Mouse (Mus musculus) midbrain, embryonic 12.5 days (tissue): ENCODE measurements at regions not wholly inside any gene's neighbourhood (a gene's known extent, or its start where the extent isn't known, plus 50 kb on each side); places are given as distances from the start of the nearest gene placed in this dataset.

Experiments used
- ATAC-seq: fragments of 200-750 bp; cut with Nextera tagmentation; 2 replicates; pipeline ENCODE4 v1.8.0; 2017; ENCODE audit warnings: low read depth, moderate TSS enrichment, moderate library complexity; ENCODE audit not compliant: low FRiP score
- H3K27ac ChIP-seq: fragments of 300-500 bp; sonication (generic); replicated peaks from 2 replicates; pipeline ENCODE4 v1.5.1; 2016; ENCODE audit warnings: mild to moderate bottlenecking
- H3K27me3 ChIP-seq: fragments of 300-500 bp; sonication (generic); 2 replicates; pipeline ENCODE4 v1.6.1; 2016; ENCODE audit warnings: mild to moderate bottlenecking
- H3K36me3 ChIP-seq: fragments of 300-500 bp; sonication (generic); 2 replicates; pipeline ENCODE4 v1.6.1; 2016
- H3K4me1 ChIP-seq: fragments of 300-500 bp; sonication (generic); 2 replicates; pipeline ENCODE4 v1.6.1; 2016
- H3K4me2 ChIP-seq: fragments of 300-500 bp; sonication (generic); replicated peaks from 2 replicates; pipeline ENCODE4 v1.6.1; 2016; ENCODE audit warnings: mild to moderate bottlenecking, moderate library complexity
- H3K4me3 ChIP-seq: fragments of 300-500 bp; sonication (generic); 2 replicates; pipeline ENCODE4 v1.5.1; 2016; ENCODE audit warnings: mild to moderate bottlenecking
- H3K9ac ChIP-seq: fragments of 300-500 bp; sonication (generic); replicated peaks from 2 replicates; pipeline ENCODE4 v1.6.1; 2016; ENCODE audit warnings: mild to moderate bottlenecking, moderate library complexity
- H3K9me3 ChIP-seq: fragments of 300-500 bp; sonication (generic); 2 replicates; pipeline ENCODE4 v1.6.1; 2016; ENCODE audit warnings: mild to moderate bottlenecking
- WGBS: fragments of 180-500 bp; shearing (Covaris S2); methylation state at CpG from one replicate; pipeline ENCODE4 v1.1.7; 2016; 5-methylcytosine and 5-hydroxymethylcytosine counted together

DNA sequence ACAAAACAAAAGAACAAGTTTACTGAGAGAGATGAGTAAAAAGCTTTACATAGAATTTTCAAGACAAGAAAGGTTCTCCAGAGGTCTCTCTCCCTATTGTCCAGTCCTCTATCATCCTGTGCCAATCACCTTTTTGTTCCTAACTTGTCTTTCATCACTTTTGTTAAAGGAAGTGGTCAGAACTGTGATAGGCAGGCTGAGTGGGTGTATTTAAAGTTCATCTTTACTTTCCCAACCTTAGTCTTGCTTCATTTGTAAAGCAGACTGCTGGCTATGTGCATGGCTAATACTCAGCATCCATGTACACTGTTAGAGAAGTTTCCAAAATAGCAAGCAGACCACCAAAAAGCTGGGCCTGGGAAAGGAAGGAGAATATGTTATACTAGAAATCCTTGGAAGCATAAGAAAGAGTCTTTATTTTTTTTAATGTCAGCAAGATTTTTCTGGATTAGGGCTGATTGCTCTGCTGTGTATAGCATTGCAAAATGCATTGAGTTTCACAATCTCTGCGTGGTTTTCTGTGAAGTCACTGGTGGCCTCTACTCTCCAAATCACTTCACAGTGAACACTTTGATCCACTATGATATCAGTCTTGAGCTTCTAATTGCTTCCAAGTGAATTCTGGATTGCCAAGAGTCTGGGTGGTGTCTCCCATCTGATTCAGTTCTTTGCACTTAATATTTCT is 973.8 kb downstream of the Gsdmc2 start:
- Histone ChIP-seq H3K4me3 (no peak overlapping the region), H3K4me2 (no peak overlapping the region), H3K27ac (no peak overlapping the region), H3K27me3 (no peaks in the 10 kb centered on the region), H3K36me3 (no peaks in the 10 kb centered on the region), H3K9me3 (no peaks in the 10 kb centered on the region), H3K9ac (no peak overlapping the region), H3K4me1 (no peaks in the 10 kb centered on the region)
- ATAC-seq = no peak
- WGBS = 85% methylated on average over 1 of the region's 1 CpGs

DNA sequence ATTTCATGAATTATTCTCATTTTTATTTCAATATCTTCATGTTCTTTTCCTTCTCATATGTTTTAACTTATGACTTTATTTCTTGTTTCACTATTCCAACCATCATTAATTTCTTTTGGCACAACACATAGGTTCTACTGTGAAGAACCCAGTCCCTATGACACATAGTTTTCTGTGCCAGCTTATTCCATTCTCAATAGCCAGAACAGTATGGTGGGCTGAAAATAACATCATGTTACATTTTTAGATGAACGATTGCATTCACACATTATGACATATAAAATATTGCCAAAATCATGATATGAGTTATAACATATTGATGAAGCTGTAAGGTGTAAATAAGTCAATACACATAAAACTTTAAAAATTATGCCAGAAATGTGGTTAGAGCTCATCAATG is 982.4 kb downstream of the Gsdmc2 start:
- WGBS = 93% methylated on average over 1 of the region's 1 CpGs
- no peak overlapping the region for H3K4me3 ChIP-seq
- no peak overlapping the region for H3K9ac ChIP-seq
- H3K27ac ChIP-seq = no peak overlapping the region
- H3K27me3 ChIP-seq = no peaks in the 10 kb centered on the region
- H3K36me3 ChIP-seq = no peaks in the 10 kb centered on the region
- no peaks in the 10 kb centered on the region for H3K4me1 ChIP-seq
- no peak overlapping the region for H3K4me2 ChIP-seq
- ATAC-seq = no peak
- no peaks in the 10 kb centered on the region for H3K9me3 ChIP-seq

DNA sequence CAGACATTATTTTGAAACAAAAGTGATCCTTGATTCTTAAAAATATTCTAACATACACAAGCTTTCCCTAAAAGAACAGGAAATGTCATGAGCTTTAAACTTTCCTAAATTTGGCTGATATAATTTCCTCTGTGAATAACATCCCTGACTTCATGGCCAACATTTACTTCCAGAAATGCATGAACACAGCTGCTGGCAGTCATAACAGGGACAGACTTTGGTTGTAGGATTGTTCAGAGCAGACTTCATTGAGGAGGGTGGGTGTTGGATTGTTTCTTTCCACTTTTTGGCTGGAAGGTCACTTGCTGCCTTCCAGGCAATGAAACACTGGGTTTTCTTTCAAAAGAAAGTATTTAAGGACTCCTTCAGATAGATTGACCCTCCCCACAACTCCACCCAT is 983.6 kb downstream of the Gsdmc2 start:
- no peak for ATAC-seq
- Histone ChIP-seq H3K9ac (no peak overlapping the region), H3K9me3 (no peaks in the 10 kb centered on the region), H3K27me3 (no peaks in the 10 kb centered on the region), H3K4me3 (no peak overlapping the region), H3K27ac (no peak overlapping the region), H3K4me2 (no peak overlapping the region), H3K4me1 (no peaks in the 10 kb centered on the region), H3K36me3 (no peaks in the 10 kb centered on the region)

DNA sequence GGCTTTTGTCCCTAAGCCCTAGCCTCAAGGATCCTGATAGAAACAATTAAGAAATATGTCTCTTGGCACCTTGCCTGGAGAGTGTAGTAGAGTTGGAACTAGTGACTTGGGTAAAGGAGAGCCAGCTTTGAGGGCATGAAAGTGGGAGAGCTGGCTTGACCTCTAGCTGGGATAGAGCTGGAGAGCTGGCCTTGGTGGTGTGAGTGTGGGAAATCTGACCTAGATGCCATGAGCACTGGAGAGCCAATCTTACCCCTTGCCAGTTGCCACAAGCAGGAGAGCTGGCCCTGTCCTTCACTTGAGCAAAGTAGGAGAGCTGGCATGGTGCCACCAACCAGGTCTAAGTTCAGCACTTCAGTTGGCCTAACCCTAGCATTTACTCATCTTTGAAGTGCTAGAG is 995.7 kb downstream of the Gsdmc2 start:
- ATAC-seq = no peak
- Histone ChIP-seq H3K4me3 (no peak overlapping the region), H3K9ac (no peak overlapping the region), H3K27me3 (no peaks in the 10 kb centered on the region), H3K27ac (no peak overlapping the region), H3K36me3 (no peaks in the 10 kb centered on the region), H3K4me1 (no peaks in the 10 kb centered on the region), H3K4me2 (no peak overlapping the region), H3K9me3 (no peaks in the 10 kb centered on the region)

DNA sequence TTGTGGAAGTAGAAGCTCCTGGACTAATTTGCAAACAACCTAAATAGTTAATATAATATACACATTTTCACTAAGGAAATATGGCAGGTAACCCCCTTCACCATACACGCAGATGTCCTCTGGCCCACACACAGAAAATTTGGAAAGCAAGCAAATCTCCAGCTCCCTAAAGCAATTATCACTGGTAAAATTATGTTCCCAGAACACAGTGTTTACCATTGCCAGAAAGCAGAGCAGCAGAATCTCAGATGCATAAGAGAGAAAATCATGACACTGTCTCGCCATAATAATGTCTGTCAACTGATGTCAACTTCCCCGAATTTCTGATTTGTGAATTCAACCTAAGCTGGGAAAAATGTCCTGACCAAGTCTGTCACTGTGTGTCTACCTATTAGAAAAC is 999.1 kb downstream of the Gsdmc2 start:
- no peak for ATAC-seq
- no peak overlapping the region for H3K4me3 ChIP-seq
- no peak overlapping the region for H3K9ac ChIP-seq
- no peaks in the 10 kb centered on the region for H3K4me1 ChIP-seq
- no peaks in the 10 kb centered on the region for H3K36me3 ChIP-seq
- H3K27me3 ChIP-seq = no peaks in the 10 kb centered on the region
- H3K4me2 ChIP-seq = no peak overlapping the region
- 88% methylated on average over 3 of the region's 3 CpGs for WGBS
- H3K9me3 ChIP-seq = no peaks in the 10 kb centered on the region
- H3K27ac ChIP-seq = no peak overlapping the region

DNA sequence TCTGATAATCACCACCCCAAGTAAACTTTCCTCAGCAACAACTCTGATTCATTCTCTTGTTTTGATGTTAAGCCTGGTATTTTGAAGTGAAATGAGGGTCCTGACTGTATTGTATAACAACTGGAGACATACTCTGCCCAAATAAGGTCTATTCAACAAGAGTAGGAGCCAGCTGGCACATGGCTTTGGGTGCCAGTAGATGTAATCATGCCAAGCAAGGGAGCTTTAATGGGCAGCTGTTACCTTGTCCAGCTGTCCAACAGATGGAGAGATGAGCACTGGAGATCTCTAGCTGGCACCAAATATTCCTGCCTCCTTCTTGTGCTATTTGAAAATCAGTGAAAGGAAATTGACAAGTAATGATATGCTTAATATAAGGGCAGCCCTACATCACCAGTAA is 1019.4 kb downstream of the Gsdmc2 start:
- Histone ChIP-seq H3K27me3 (no peaks in the 10 kb centered on the region), H3K9ac (no peak overlapping the region), H3K36me3 (no peaks in the 10 kb centered on the region), H3K4me2 (no peak overlapping the region), H3K9me3 (no peaks in the 10 kb centered on the region), H3K4me1 (no peaks in the 10 kb centered on the region), H3K4me3 (no peak overlapping the region), H3K27ac (no peak overlapping the region)
- ATAC-seq = no peak

DNA sequence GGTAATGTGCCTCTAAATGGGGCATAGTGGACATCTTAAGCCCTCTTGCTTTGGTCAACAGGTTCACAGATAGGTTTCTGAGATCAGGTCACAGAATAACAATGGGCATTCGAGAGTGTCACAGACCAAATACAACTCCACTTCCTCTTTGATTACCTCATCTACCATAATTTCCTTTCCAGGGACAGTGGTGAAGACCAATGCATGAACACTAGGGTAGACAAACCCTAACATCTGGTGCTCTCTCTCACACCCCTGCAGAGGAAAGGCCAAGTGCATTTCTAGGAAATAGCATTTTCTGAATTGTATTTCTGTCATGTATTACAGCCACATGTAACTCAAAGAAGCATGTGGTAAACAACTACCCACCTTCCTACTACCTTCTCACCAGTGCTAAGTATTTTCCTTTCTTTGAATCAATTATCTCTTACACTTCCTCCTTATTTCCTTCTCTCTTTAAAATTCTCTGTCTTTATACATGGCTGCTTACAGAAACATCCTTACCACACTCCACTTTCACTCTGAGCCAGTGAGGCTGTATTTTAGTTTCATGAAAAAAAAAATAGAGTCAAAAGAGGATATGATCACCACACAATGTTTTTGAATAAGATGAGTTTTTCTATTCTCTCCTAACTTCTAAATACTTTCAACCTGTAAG is 1021.0 kb downstream of the Gsdmc2 start:
- no peak overlapping the region for H3K4me3 ChIP-seq
- no peaks in the 10 kb centered on the region for H3K27me3 ChIP-seq
- H3K4me2 ChIP-seq = no peak overlapping the region
- H3K27ac ChIP-seq = no peak overlapping the region
- WGBS = 81% methylated on average over 1 of the region's 1 CpGs
- no peak for ATAC-seq
- no peaks in the 10 kb centered on the region for H3K9me3 ChIP-seq
- H3K36me3 ChIP-seq = no peaks in the 10 kb centered on the region
- no peaks in the 10 kb centered on the region for H3K4me1 ChIP-seq
- no peak overlapping the region for H3K9ac ChIP-seq

DNA sequence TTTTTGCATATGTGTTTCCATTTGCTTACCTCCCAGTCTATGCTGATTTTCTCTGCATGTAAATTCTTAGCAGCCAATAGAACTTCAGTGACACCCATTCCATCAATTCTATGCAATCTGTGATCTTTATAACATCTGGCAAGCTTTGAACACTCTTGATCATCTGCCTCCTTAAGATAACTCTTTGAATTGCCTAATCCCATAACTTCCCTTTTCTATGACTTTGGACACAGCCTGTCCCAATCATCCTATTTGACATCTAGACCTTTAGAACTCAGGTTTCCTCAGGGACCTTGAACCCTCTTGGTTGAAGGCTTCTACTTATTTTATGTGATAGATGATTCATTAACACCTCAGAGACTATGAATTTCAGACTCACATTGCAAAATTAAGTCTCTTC is 1022.7 kb downstream of the Gsdmc2 start:
- no peaks in the 10 kb centered on the region for H3K4me1 ChIP-seq
- no peak overlapping the region for H3K4me3 ChIP-seq
- H3K36me3 ChIP-seq = no peaks in the 10 kb centered on the region
- H3K9ac ChIP-seq = no peak overlapping the region
- no peak overlapping the region for H3K27ac ChIP-seq
- H3K4me2 ChIP-seq = no peak overlapping the region
- no peak for ATAC-seq
- H3K27me3 ChIP-seq = no peaks in the 10 kb centered on the region
- H3K9me3 ChIP-seq = no peaks in the 10 kb centered on the region

DNA sequence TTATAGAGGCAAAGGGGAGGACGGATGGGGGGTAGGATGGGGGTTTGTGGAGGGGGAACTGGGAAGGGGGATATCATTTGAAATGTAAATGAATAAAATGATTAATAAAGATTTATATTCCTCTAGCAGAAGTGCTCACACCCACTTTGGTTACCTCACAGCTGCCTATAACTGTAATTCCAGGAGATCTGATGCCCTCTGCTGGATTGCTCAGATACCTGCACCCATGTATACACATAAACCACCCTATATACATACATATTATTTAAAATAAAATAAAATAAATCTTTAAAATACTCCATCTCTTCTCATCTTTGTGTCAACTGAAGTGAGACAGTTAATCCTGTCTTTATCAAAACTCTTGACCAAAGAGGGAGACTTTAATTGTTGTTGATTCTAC is 1031.9 kb downstream of the Gsdmc2 start:
- Histone ChIP-seq H3K4me1 (no peaks in the 10 kb centered on the region), H3K9ac (no peak overlapping the region), H3K9me3 (no peaks in the 10 kb centered on the region), H3K27ac (no peak overlapping the region), H3K27me3 (no peaks in the 10 kb centered on the region), H3K4me2 (no peak overlapping the region), H3K36me3 (no peaks in the 10 kb centered on the region), H3K4me3 (no peak overlapping the region)
- WGBS = 75% methylated on average over 1 of the region's 1 CpGs
- ATAC-seq = no peak

DNA sequence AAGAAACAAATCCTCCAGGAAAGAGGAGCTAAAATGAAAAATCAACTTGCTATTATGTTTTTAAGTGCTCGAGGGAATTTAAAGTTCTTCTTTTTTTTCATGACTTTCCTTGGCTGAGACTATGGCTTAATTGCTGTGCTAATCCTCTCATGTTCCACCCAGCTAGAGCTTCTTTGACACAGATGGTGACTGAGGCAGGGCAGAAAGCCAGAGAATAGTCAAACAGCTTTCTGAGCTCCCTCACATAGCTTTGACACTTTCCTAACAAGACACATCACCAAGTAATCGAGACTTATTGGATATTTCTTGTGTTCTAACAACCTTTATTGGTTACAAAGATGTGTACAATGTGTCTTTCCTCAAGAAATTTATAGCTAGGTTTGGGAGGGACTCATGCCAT is 1033.0 kb downstream of the Gsdmc2 start:
- H3K9ac ChIP-seq = no peak overlapping the region
- ATAC-seq = no peak
- no peaks in the 10 kb centered on the region for H3K4me1 ChIP-seq
- WGBS = 37% methylated on average over 2 of the region's 2 CpGs
- H3K27me3 ChIP-seq = no peaks in the 10 kb centered on the region
- H3K27ac ChIP-seq = no peak overlapping the region
- no peaks in the 10 kb centered on the region for H3K9me3 ChIP-seq
- H3K36me3 ChIP-seq = no peaks in the 10 kb centered on the region
- H3K4me3 ChIP-seq = no peak overlapping the region
- H3K4me2 ChIP-seq = no peak overlapping the region

DNA sequence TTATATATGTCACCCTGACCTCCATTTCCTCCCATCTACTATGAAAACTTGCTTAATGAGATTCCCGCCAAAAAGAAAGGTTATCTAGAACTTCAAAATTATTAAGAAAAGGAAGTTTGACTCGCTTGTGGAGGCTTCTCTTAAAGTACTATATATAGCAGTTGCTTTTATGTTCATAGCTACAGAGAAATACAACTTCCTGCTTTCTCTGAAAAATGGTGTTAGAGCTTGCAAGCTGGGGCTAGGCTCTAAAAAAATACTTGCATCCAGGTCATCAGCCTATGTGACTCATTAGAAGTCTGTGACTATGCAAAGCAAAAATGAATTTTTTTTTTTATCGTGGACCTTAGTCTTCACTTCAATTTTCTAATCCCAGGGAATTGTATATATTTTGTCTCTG is 1035.7 kb downstream of the Gsdmc2 start:
- Histone ChIP-seq H3K9ac (no peak overlapping the region), H3K4me1 (no peaks in the 10 kb centered on the region)
- no peak for ATAC-seq

DNA sequence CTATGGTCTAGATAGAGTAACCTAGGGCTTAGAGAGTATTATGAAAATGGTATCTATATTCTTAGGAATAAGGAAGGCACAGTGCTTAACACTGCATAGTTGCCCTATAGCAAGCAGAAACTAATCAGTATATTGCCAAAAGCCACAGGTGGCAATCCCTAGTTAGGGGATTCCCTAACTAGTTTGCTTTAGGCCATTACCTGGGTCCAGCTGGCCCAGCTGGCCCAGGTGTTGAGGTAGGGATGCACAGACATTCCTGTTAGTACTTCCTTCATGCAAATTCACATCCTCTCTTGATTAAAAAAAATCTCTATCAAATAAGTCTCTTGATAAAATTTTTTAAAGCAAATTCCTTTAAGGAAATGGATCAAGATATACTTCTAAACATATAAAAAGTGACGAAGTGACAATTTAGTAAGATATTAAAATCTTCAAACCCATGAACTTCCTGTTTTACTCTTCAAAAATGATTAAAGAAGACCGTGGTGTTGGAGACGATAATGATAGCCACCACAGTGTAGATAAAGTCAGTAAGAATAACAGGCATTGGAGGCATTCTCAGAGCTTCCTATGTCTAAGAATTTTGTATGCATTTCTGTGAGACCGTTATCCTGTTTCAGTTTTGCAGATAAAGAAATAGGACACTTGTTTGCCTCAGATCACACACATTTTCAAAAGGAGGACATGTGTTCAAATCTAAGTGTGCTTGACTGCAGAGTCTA is 1036.7 kb downstream of the Gsdmc2 start:
- Histone ChIP-seq H3K4me2 (no peak overlapping the region), H3K9me3 (no peaks in the 10 kb centered on the region), H3K36me3 (no peaks in the 10 kb centered on the region), H3K4me3 (no peak overlapping the region), H3K9ac (no peak overlapping the region), H3K27ac (no peak overlapping the region), H3K4me1 (no peaks in the 10 kb centered on the region), H3K27me3 (no peaks in the 10 kb centered on the region)
- 91% methylated on average over 4 of the region's 4 CpGs for WGBS
- ATAC-seq = no peak

More for the DNA sequence above, 1035.7 kb downstream of the Gsdmc2 start:
- no peak overlapping the region for H3K27ac ChIP-seq
- no peak overlapping the region for H3K4me3 ChIP-seq
- whole genome bisulfite sequencing = 86% methylated on average over 3 of the region's 3 CpGs
- no peaks in the 10 kb centered on the region for H3K9me3 ChIP-seq
- H3K4me2 ChIP-seq = no peak overlapping the region
- H3K27me3 ChIP-seq = no peaks in the 10 kb centered on the region
- no peaks in the 10 kb centered on the region for H3K36me3 ChIP-seq
